Mouse (Mus musculus) heart, embryonic 15.5 days (tissue): Measurements from ENCODE around the gene Spry2. TPM values are rescaled to one million over a fixed set of nuclear protein-coding genes. Genes with fewer than 3 reads are reported as not detected.

ENCODE experiments used
- ATAC-seq: fragments of 200-750 bp; cut with Nextera tagmentation; replicated peaks from 2 replicates; pipeline ENCODE4 v1.8.0; 2017; ENCODE audit warnings: low read depth, moderate TSS enrichment; ENCODE audit not compliant: insufficient number of reproducible peaks, insufficient read depth, low FRiP score
- H3K27ac ChIP-seq: fragments of 300-500 bp; sonication (generic); 2 replicates; pipeline ENCODE4 v1.5.1; 2015; ENCODE audit warnings: mild to moderate bottlenecking, inconsistent platforms
- H3K27me3 ChIP-seq: fragments of 300-500 bp; sonication (generic); 2 replicates; pipeline ENCODE4 v1.6.1; 2015; ENCODE audit warnings: inconsistent platforms
- H3K36me3 ChIP-seq: fragments of 300-500 bp; sonication (generic); 2 replicates; pipeline ENCODE4 v1.6.1; 2015; ENCODE audit warnings: mild to moderate bottlenecking, inconsistent platforms
- H3K4me1 ChIP-seq: fragments of 300-500 bp; sonication (generic); replicated peaks from 2 replicates; pipeline ENCODE4 v1.6.1; 2015; ENCODE audit warnings: inconsistent platforms
- H3K4me2 ChIP-seq: fragments of 300-500 bp; sonication (generic); 2 replicates; pipeline ENCODE4 v1.6.1; 2015; ENCODE audit warnings: inconsistent platforms, mild to moderate bottlenecking, moderate library complexity
- H3K4me3 ChIP-seq: fragments of 300-500 bp; sonication (generic); 2 replicates; pipeline ENCODE4 v1.5.1; 2015; ENCODE audit warnings: mild to moderate bottlenecking, inconsistent platforms
- H3K9ac ChIP-seq: fragments of 300-500 bp; sonication (generic); 2 replicates; pipeline ENCODE4 v1.6.1; 2015; ENCODE audit warnings: mild to moderate bottlenecking, inconsistent platforms
- H3K9me3 ChIP-seq: fragments of 300-500 bp; sonication (generic); replicated peaks from 2 replicates; pipeline ENCODE4 v1.6.1; 2016; ENCODE audit warnings: inconsistent platforms
- WGBS: fragments of 180-500 bp; shearing (Covaris S2); methylation state at CpG from one replicate; pipeline ENCODE4 v1.1.7; 2015; ENCODE audit warnings: mixed read lengths; 5-methylcytosine and 5-hydroxymethylcytosine counted together
- polyA plus RNA-seq: library from polyadenylated mRNA; unstranded; fragments of >200 nt; fragmentation: Nextera tagmentation; extraction: Ambion mirVana; gene quantifications from 2 replicates; pipeline ENCODE4 v1.2.1, GENCODE M21; 2015

Gene Spry2
- 43.2 and 72.3 TPM in 2 replicates for polyA plus RNA-seq

GRCm38 (mm10) chr14:105896791-105897568, at the start of gene Spry2:
Spry2 (minus strand) TSS chr14:105896819.
- Histone ChIP-seq H3K27me3 (no peaks in the 10 kb centered on the region), H3K9me3 (no peaks in the 10 kb centered on the region), H3K9ac (peak within 1 kb of the TSS; percentile 89), H3K27ac (peak within 1 kb of the TSS; percentile 100), H3K36me3 (0 out of 2 replicates have a peak, but pooled peaks cover 8% of the 10 kb centered on the region), H3K4me1 (peaks cover 15% of the 10 kb centered on the region), H3K4me2 (peak within 1 kb of the TSS; percentile 92), H3K4me3 (peak within 1 kb of the TSS; percentile 74)
- ATAC-seq = peak; percentile 92
- under 1% methylated on average over 61 of the region's 89 CpGs for WGBS

GRCm38 (mm10) chr14:105941353-105941752, 44.7 kb upstream of the Spry2 start:
- no peak overlapping the region for H3K4me3 ChIP-seq
- 38% methylated on average over 9 of the region's 9 CpGs for WGBS
- no peaks in the 10 kb centered on the region for H3K9me3 ChIP-seq
- ATAC-seq = no peak
- H3K4me2 ChIP-seq = no peak overlapping the region
- H3K36me3 ChIP-seq = no peaks in the 10 kb centered on the region
- no peak overlapping the region for H3K9ac ChIP-seq
- no peak overlapping the region for H3K27ac ChIP-seq
- H3K4me1 ChIP-seq = no peaks in the 10 kb centered on the region
- no peaks in the 10 kb centered on the region for H3K27me3 ChIP-seq

DNA sequence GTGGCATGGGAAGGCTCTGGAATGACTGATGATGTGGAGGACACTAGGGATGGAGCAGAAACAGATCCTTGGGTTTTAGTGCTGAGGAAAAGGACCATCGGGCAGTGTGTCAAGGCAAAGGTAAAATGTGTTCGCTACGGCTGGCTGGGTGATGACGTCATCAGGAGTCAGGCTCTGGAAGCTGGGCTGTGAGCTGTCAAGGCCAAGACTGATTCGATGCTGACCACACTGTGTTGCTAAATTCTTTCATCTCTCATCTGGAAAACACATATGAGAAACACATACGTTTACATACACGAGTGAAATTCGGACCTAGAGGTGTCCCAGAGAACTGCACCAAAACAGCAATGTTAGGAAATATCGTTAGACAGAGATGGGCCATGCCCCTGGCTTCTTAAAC, 30.1 kb upstream of the Spry2 start:
- 65% methylated on average over 9 of the region's 9 CpGs for WGBS
- Histone ChIP-seq H3K27ac (no peak overlapping the region), H3K9me3 (no peaks in the 10 kb centered on the region), H3K9ac (no peak overlapping the region), H3K36me3 (no peaks in the 10 kb centered on the region), H3K4me2 (no peak overlapping the region), H3K4me1 (peaks cover 10% of the 10 kb centered on the region; the same call in 1 of the 2 replicates), H3K4me3 (no peak overlapping the region), H3K27me3 (no peaks in the 10 kb centered on the region)
- ATAC-seq = no peak

DNA sequence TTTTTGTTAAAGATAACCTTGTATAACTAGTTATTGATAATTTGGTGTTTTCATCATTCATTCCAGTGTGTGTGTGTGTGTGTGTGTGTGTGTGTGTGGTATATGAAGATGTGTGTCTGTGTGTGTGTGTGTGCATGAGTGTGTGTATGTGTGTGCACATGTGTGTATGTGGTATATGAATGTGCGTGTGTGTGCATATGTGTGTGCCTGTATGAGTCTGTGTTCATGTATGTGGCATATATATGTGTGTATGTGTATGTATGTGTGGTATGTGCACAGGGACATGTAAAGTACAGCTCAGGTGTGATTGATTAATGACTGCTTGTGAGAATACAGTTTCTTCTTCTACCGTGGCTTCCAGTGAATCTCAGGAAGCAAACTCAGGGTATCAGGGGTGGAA, 28.7 kb upstream of the Spry2 start:
- Histone ChIP-seq H3K4me2 (no peak overlapping the region), H3K9ac (no peak overlapping the region), H3K27me3 (no peaks in the 10 kb centered on the region), H3K9me3 (no peaks in the 10 kb centered on the region), H3K4me1 (peaks cover 17% of the 10 kb centered on the region), H3K4me3 (no peak overlapping the region), H3K36me3 (no peaks in the 10 kb centered on the region), H3K27ac (no peak overlapping the region)
- no peak for ATAC-seq
- WGBS = 84% methylated on average over 2 of the region's 2 CpGs

DNA sequence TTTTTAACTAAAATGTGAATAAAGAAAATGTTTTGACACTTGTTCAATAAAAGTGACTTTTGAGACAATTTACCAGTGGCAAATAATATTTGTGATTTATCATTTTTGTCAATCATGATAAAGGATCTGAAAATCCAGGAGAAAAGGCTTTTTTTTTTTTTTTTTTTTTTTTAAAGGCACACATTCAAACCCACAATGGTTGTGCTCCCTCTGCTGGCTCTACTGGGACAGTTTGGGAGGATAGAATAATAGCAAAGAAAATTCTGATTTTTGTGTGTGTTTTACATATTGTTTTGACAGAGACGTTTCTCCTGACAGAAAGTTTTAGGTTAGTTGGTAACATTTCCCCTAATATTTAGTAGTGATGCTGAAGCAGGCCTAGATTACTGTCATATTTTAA, 28.1 kb upstream of the Spry2 start:
- H3K9ac ChIP-seq = no peak overlapping the region
- peaks cover 21% of the 10 kb centered on the region for H3K4me1 ChIP-seq
- H3K4me2 ChIP-seq = no peak overlapping the region
- no peaks in the 10 kb centered on the region for H3K36me3 ChIP-seq
- 33% methylated on average over 1 of the region's 1 CpGs for WGBS
- no peaks in the 10 kb centered on the region for H3K27me3 ChIP-seq
- no peak overlapping the region for H3K4me3 ChIP-seq
- no peak for ATAC-seq
- no peak overlapping the region for H3K27ac ChIP-seq
- H3K9me3 ChIP-seq = no peaks in the 10 kb centered on the region

DNA sequence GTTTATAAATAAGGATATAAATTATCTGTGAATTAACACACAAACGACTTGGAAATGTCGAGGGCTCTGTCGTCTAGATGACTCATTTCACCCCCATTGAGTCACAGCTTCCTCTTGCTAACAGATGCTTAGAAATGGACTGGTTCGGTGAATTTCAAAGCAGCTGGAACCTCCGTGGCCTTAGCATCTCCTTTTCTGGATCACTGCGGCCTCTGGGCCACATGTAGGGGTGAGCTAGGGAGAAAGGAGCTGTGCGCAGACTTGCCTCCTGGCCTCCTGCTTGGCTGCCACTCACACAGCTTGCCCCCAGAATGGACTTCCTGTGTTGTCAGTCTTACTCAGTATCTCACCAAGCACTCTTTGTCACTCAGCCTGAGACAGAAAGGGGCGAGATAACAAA, 26.3 kb upstream of the Spry2 start:
- H3K9ac ChIP-seq = no peak overlapping the region
- peak overlapping the region; percentile 20 for H3K27ac ChIP-seq
- 12% methylated on average over 8 of the region's 8 CpGs for WGBS
- H3K4me2 ChIP-seq = no peak overlapping the region
- no peaks in the 10 kb centered on the region for H3K36me3 ChIP-seq
- no peaks in the 10 kb centered on the region for H3K9me3 ChIP-seq
- H3K4me3 ChIP-seq = no peak overlapping the region
- no peaks in the 10 kb centered on the region for H3K27me3 ChIP-seq
- peaks cover 21% of the 10 kb centered on the region for H3K4me1 ChIP-seq
- no peak for ATAC-seq

- Histone ChIP-seq H3K36me3 (no peaks in the 10 kb centered on the region), H3K4me1 (peaks cover 21% of the 10 kb centered on the region), H3K9me3 (no peaks in the 10 kb centered on the region), H3K4me3 (no peak overlapping the region), H3K4me2 (no peak overlapping the region), H3K27ac (peak overlapping the region; percentile 20; the same call in 1 of the 2 replicates), H3K27me3 (no peaks in the 10 kb centered on the region), H3K9ac (no peak overlapping the region)
- no peak for ATAC-seq
- WGBS = 31% methylated on average over 5 of the region's 5 CpGs
These were observed 25.8 kb upstream of the Spry2 start for GRCm38 (mm10) chr14:105922427-105922826.

- H3K4me1 ChIP-seq = peaks cover 21% of the 10 kb centered on the region
- H3K27me3 ChIP-seq = no peaks in the 10 kb centered on the region
- H3K4me3 ChIP-seq = no peak overlapping the region; the same call in 1 of the 2 replicates
- ATAC-seq = no peak
- no peak overlapping the region for H3K27ac ChIP-seq
- no peaks in the 10 kb centered on the region for H3K36me3 ChIP-seq
- no peaks in the 10 kb centered on the region for H3K9me3 ChIP-seq
- peak overlapping the region; percentile 50 for H3K4me2 ChIP-seq
- no peak overlapping the region for H3K9ac ChIP-seq
- 17% methylated on average over 8 of the region's 8 CpGs for WGBS
These were observed 24.6 kb upstream of the Spry2 start for GRCm38 (mm10) chr14:105921217-105921695.

GRCm38 (mm10) chr14:105920395-105921216, 24.0 kb upstream of the Spry2 start:
- Histone ChIP-seq H3K27ac (peak overlapping the region; percentile 56; the same call in 1 of the 2 replicates), H3K4me2 (peak overlapping the region; percentile 50), H3K4me1 (peaks cover 21% of the 10 kb centered on the region), H3K36me3 (no peaks in the 10 kb centered on the region), H3K9ac (peak overlapping the region; percentile 4; the same call in 1 of the 2 replicates), H3K4me3 (peak overlapping the region; percentile 11; the same call in 1 of the 2 replicates), H3K27me3 (no peaks in the 10 kb centered on the region), H3K9me3 (no peaks in the 10 kb centered on the region)
- WGBS = 18% methylated on average over 23 of the region's 23 CpGs
- ATAC-seq = no peak

GRCm38 (mm10) chr14:105907216-105907615, 10.6 kb upstream of the Spry2 start:
- Histone ChIP-seq H3K9me3 (no peaks in the 10 kb centered on the region), H3K9ac (no peak overlapping the region), H3K36me3 (no peaks in the 10 kb centered on the region), H3K27ac (no peak overlapping the region), H3K4me1 (no peaks in the 10 kb centered on the region), H3K4me3 (no peak overlapping the region), H3K4me2 (no peak overlapping the region), H3K27me3 (no peaks in the 10 kb centered on the region)
- 78% methylated on average over 6 of the region's 6 CpGs for WGBS
- ATAC-seq = no peak

DNA sequence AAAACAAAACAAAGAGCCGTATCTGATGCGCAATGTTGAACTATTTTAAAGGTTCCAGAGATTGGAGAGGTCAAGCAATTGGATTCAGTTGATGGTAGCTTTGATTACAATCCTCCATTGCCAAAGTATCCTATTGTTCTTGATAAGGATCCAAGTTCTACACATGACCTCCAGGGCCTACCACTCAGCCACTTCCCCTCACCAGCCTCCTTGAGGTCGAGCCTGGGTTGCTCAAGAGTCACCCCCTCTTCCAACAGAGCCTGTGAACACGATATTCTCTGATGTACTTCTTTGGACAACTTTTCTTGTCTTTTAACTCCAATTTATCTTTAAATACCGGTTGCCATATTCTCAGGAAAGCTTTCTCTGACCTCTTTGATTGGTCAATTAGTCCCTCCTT, 9.3 kb upstream of the Spry2 start:
- no peak for ATAC-seq
- no peaks in the 10 kb centered on the region for H3K9me3 ChIP-seq
- WGBS = 84% methylated on average over 5 of the region's 5 CpGs
- no peak overlapping the region for H3K9ac ChIP-seq
- H3K36me3 ChIP-seq = no peaks in the 10 kb centered on the region
- H3K4me1 ChIP-seq = no peaks in the 10 kb centered on the region
- H3K27ac ChIP-seq = no peak overlapping the region
- no peaks in the 10 kb centered on the region for H3K27me3 ChIP-seq
- H3K4me2 ChIP-seq = no peak overlapping the region
- no peak overlapping the region for H3K4me3 ChIP-seq
